Mouse (Mus musculus): ENCODE results near the gene Cacng1. TPM values are rescaled to one million over a fixed set of nuclear protein-coding genes. Genes with fewer than 3 reads are reported as not detected.

Gene Cacng1
- polyA plus RNA-seq, 1 experiment from 2014 or later: 0.16 TPM

DNA sequence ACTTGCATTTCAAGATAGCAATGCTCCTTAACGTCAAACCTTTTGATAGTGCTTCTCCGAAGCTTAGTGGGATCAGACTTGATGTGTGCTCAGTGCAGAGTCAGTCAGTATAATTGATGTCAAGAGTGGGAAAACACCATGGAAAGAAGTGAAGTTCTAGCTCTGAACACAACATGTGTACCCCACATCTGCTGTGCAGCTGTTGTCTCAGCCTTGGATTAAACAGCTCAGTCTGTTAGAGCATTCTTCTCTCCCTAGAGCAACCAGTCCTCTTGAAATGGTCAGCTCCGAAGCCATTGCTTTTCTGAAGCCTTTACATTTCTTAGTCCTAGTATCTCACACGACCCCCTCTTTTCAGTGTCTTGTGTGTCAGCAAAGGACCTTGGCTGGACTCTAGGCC is 47.3 kb downstream of the Cacng1 start:
- no peak for DNase-seq (ENCODE audit: low spot score)
- Histone ChIP-seq H3K27me3 (ENCODE audit: insufficient read depth, poor library complexity, severe bottlenecking) (no peaks in the 10 kb centered on the region), H3K27ac (no peak overlapping the region), H3K4me1 (replicated peaks) (no peaks in the 10 kb centered on the region), H3K4me3 (no peak overlapping the region), H3K9me3 (no peaks in the 10 kb centered on the region), H3K36me3 (peaks cover 98% of the 10 kb centered on the region)
- WGBS: 88% methylated on average over 4 of the region's 4 CpGs

DNA sequence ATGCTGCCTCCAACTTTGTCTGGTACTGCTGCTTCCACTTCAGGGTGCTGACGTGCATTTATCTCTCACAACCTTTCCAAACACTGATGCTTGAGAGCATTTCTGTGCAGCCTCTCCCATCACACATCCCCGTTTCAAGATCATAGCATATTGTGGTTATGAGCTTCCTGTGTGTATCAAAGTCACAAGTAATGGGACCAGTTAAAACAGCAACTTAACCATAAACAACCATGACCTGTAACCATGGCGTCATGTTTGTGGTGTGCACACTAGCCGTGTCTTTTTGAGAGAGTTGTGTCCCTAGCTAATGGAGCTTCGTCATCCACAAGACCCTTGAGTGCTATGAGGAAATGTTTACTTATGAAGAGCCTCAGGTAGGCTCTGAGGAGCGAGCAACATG is 48.1 kb downstream of the Cacng1 start:
- Histone ChIP-seq H3K36me3 (peaks cover 98% of the 10 kb centered on the region), H3K4me1 (replicated peaks) (no peaks in the 10 kb centered on the region), H3K4me3 (no peak overlapping the region), H3K27ac (no peak overlapping the region), H3K9me3 (no peaks in the 10 kb centered on the region), H3K27me3 (ENCODE audit: insufficient read depth, poor library complexity, severe bottlenecking) (no peaks in the 10 kb centered on the region)
- no peak for DNase-seq (ENCODE audit: low spot score)
- 91% methylated on average over 6 of the region's 6 CpGs for WGBS

DNA sequence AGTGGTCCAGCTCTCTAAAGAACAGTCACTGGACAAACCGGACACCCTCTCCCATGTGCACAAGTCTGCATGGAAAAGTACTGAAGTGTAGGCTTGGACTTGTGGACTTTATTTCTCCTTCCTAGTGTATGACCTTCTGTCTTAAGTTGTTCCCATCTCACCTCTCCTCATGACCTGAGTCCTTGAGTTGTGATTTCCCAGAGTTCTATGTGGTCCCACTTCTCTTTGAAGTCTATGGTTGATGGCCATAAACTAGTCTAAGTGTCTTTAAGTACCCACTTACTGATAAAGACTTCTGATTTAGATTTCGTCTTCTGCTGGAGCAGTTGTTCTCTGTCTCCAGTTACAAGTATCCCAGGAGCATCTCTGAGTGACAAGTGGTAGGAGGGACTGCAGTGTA is 48.8 kb downstream of the Cacng1 start:
- H3K27me3 ChIP-seq (ENCODE audit: insufficient read depth, poor library complexity, severe bottlenecking): no peaks in the 10 kb centered on the region
- no peak overlapping the region for H3K4me3 ChIP-seq
- H3K36me3 ChIP-seq: peaks cover 98% of the 10 kb centered on the region
- H3K27ac ChIP-seq: no peak overlapping the region
- no peaks in the 10 kb centered on the region for H3K9me3 ChIP-seq
- no peak for DNase-seq (ENCODE audit: low spot score)
- H3K4me1 ChIP-seq (replicated peaks): no peaks in the 10 kb centered on the region
- WGBS: 92% methylated on average over 2 of the region's 2 CpGs

DNA sequence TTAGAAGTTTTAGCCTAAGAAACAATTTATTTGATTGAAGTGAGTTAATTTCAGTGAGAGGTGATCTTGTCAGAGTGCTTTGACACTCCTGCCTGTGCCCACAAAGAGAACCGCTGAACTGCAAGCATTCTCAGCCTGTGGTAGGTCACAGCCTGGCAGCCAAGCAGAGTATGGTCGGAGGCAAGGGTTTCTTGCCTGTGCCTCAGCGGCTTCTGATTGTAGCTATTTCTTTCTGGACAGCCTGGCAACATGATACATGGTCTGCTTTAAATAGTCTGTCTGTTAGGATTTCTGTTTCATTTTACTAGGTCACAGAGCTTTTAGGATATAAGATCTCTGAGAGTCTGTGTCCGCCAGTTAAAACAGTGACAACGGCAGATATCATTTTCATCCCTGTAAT is 53.7 kb downstream of the Cacng1 start:
- no peak overlapping the region for H3K27ac ChIP-seq
- H3K36me3 ChIP-seq: peaks cover 95% of the 10 kb centered on the region
- no peak overlapping the region for H3K4me3 ChIP-seq
- H3K27me3 ChIP-seq (ENCODE audit: insufficient read depth, poor library complexity, severe bottlenecking): no peaks in the 10 kb centered on the region
- no peaks in the 10 kb centered on the region for H3K4me1 ChIP-seq (replicated peaks)
- no peak for DNase-seq (ENCODE audit: low spot score)
- H3K9me3 ChIP-seq: no peaks in the 10 kb centered on the region
- 88% methylated on average over 5 of the region's 5 CpGs for WGBS

DNA sequence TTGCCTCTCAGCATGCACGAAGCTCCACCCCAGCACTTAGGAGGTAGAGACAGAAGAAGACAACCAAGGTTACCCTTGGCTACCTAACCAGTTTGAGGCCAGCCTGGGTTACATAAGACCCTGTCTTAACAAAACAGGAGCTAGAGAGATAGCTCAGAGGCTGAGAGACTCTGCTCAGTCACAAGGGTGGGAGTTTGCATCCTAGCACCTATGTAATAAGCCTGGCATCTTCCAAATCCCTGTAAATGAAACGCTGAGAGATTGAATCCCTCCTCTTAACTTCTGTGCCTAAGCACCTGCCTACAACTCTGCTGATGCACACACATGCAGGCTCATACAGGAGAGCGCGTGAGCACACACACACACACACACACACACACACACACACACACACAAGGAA is 55.9 kb downstream of the Cacng1 start:
- H3K9me3 ChIP-seq: no peaks in the 10 kb centered on the region
- no peak overlapping the region for H3K4me3 ChIP-seq
- peaks cover 95% of the 10 kb centered on the region for H3K36me3 ChIP-seq
- no peak overlapping the region for H3K27ac ChIP-seq
- H3K4me1 ChIP-seq (replicated peaks): no peaks in the 10 kb centered on the region
- DNase-seq (ENCODE audit: low spot score): no peak
- H3K27me3 ChIP-seq (ENCODE audit: insufficient read depth, poor library complexity, severe bottlenecking): no peaks in the 10 kb centered on the region
- WGBS: 94% methylated on average over 4 of the region's 4 CpGs

DNA sequence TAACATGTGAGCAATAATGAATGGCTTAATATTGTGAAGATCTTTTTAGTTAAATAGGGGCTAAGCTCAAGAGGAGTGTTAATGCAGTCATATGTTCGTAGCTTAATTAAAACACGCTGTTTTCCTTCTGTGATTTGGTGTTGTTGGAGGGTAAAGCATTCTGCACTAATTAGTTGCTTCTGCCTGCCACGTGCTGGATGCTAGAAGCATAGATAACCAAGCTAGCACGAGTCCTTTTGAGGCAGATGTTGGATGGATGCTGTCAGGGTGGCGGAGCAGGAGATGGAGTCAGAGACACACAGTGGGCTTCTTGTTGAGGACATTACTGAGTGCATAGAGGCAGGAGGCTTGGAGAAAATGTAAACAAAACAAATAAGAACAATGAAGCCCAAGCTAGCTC is 59.2 kb downstream of the Cacng1 start:
- Histone ChIP-seq H3K27ac (no peak overlapping the region), H3K4me3 (no peak overlapping the region), H3K27me3 (ENCODE audit: insufficient read depth, poor library complexity, severe bottlenecking) (no peaks in the 10 kb centered on the region), H3K36me3 (peaks cover 73% of the 10 kb centered on the region), H3K4me1 (replicated peaks) (no peaks in the 10 kb centered on the region), H3K9me3 (no peaks in the 10 kb centered on the region)
- no peak for DNase-seq (ENCODE audit: low spot score)
- WGBS: 90% methylated on average over 5 of the region's 5 CpGs

DNA sequence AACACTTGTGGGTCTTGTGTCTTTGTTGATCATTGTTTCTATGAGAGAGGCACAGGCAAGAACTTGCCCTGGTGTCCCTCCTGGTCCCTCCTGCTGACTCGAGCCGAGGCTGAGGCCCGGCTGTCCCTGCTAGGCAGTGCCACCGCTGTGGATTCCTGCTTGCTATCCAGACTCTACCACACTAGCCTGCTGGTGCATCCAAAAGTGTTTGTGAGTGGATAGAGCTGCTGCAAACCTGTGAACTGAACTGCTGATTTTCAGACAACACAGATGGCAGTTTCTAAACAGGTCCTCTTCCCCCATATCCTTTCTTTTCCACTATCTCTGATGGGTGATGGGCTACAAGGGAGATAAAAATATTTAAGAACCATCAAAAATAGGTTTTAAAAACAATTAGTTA is 60.8 kb downstream of the Cacng1 start:
- H3K4me3 ChIP-seq: no peak overlapping the region
- H3K9me3 ChIP-seq: no peaks in the 10 kb centered on the region
- H3K36me3 ChIP-seq: peaks cover 70% of the 10 kb centered on the region
- H3K4me1 ChIP-seq (replicated peaks): no peaks in the 10 kb centered on the region
- H3K27me3 ChIP-seq (ENCODE audit: insufficient read depth, poor library complexity, severe bottlenecking): no peaks in the 10 kb centered on the region
- DNase-seq (ENCODE audit: low spot score): no peak
- 89% methylated on average over 4 of the region's 4 CpGs for WGBS
- H3K27ac ChIP-seq: no peak overlapping the region

Other genes starting within 250 kb of the Cacng1 start
- gene Pitpnc1, start 245.8 kb downstream of the Cacng1 start, polyA plus RNA-seq (2016; fragmentation: Nextera tagmentation; extraction: Ambion mirVana): 21.9 and 22.8 TPM in 2 replicates
- 188 and 220 TPM in 2 replicates for gene Psmd12, start 237.0 kb downstream of the Cacng1 start, polyA plus RNA-seq (2016; fragmentation: Nextera tagmentation; extraction: Ambion mirVana)
- 20.6 and 23.7 TPM in 2 replicates for gene Helz, start 168.6 kb downstream of the Cacng1 start, polyA plus RNA-seq (2016; fragmentation: Nextera tagmentation; extraction: Ambion mirVana)
- gene Cacng4, start 78.0 kb upstream of the Cacng1 start, polyA plus RNA-seq (2016; fragmentation: Nextera tagmentation; extraction: Ambion mirVana): 8.9 and 15.7 TPM in 2 replicates
- gene Cacng5, start 198.5 kb upstream of the Cacng1 start, polyA plus RNA-seq (2016; fragmentation: Nextera tagmentation; extraction: Ambion mirVana): 0.66 and 1.2 TPM in 2 replicates

All from hindbrain, embryonic 10.5 days (tissue).